Mouse (Mus musculus) heart, embryonic 16.5 days (tissue): ENCODE data around the gene L3mbtl4. TPM values are rescaled to one million over a fixed set of nuclear protein-coding genes. Genes with fewer than 3 reads are reported as not detected.

Experiments
- ATAC-seq: fragments of 200-750 bp; cut with Nextera tagmentation; replicated peaks from 2 replicates; pipeline ENCODE4 v1.8.0; 2017; ENCODE audit warnings: moderate number of reproducible peaks; ENCODE audit not compliant: insufficient read depth, low FRiP score; ENCODE audit errors: extremely low read depth
- H3K27ac ChIP-seq: fragments of 300-500 bp; sonication (generic); 2 replicates; pipeline ENCODE4 v1.5.1; 2014; ENCODE audit warnings: mild to moderate bottlenecking, low read length, control low read depth, moderate library complexity
- H3K27me3 ChIP-seq: fragments of 300-500 bp; sonication (generic); 2 replicates; pipeline ENCODE4 v1.6.1; 2014; ENCODE audit warnings: low read length, mixed read lengths; ENCODE audit not compliant: control insufficient read depth, insufficient read depth
- H3K36me3 ChIP-seq: fragments of 300-500 bp; sonication (generic); 2 replicates; pipeline ENCODE4 v1.6.1; 2014; ENCODE audit not compliant: control insufficient read depth, insufficient read depth
- H3K4me1 ChIP-seq: fragments of 300-500 bp; sonication (generic); 2 replicates; pipeline ENCODE4 v1.6.1; 2014; ENCODE audit warnings: low read length, mixed read lengths; ENCODE audit not compliant: control insufficient read depth, insufficient read depth
- H3K4me2 ChIP-seq: fragments of 300-500 bp; sonication (generic); 2 replicates; pipeline ENCODE4 v1.6.1; 2014; ENCODE audit warnings: low read depth, mild to moderate bottlenecking, control low read depth, low read length
- H3K4me3 ChIP-seq: fragments of 300-500 bp; sonication (generic); 2 replicates; pipeline ENCODE4 v1.5.1; 2014; ENCODE audit warnings: mild to moderate bottlenecking, control low read depth, low read length
- H3K9ac ChIP-seq: fragments of 300-500 bp; sonication (generic); 2 replicates; pipeline ENCODE4 v1.6.1; 2014; ENCODE audit warnings: low read length, control low read depth
- H3K9me3 ChIP-seq: fragments of 300-500 bp; sonication (generic); replicated peaks from 2 replicates; pipeline ENCODE4 v1.6.1; 2016; ENCODE audit warnings: low read length; ENCODE audit not compliant: control insufficient read depth
- WGBS: fragments of 180-500 bp; shearing (Covaris S2); extraction: QIAGEN DNeasy Blood & Tissue Kit; methylation state at CpG from one replicate; pipeline ENCODE4 v1.1.7; 2014; 5-methylcytosine and 5-hydroxymethylcytosine counted together
- polyA plus RNA-seq: library from polyadenylated mRNA; unstranded; fragments of >200 nt; fragmentation: Nextera tagmentation; extraction: Ambion mirVana; gene quantifications from 2 replicates; pipeline ENCODE4 v1.2.1, GENCODE M21; 2015

The L3mbtl4 gene
- polyA plus RNA-seq, 1 experiment from 2014 or later = not detected

- H3K4me3 ChIP-seq = no peak overlapping the region
- H3K27ac ChIP-seq = no peak overlapping the region
- ATAC-seq = no peak
- H3K9ac ChIP-seq = no peak overlapping the region
- no peaks in the 10 kb centered on the region for H3K27me3 ChIP-seq
- WGBS = 53% methylated on average over 8 of the region's 8 CpGs
- no peak overlapping the region for H3K4me2 ChIP-seq
- H3K9me3 ChIP-seq = no peaks in the 10 kb centered on the region
- no peaks in the 10 kb centered on the region for H3K4me1 ChIP-seq
- no peaks in the 10 kb centered on the region for H3K36me3 ChIP-seq
Measured at GRCm38 (mm10) chr17:68285119-68285782, 11.7 kb downstream of the L3mbtl4 start.

DNA sequence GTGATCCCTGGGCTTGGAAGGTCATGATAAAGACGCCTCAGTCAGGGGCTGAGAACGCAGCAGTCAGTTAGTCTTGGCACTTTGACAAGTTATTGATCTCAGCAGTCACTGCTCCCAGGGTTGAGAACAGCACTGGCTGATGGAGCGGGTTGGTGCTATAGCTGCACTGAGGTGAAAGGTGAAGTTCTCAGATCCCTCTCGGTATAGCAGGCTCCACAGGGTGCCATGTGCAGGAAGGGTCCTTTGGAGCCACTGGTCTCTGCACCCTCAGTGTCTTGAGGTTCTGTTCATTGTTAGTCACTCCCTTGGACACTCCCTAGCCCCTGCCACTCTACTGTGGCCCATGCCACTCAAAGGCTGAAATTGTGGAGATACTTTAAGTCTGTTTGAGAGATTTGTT lies 14.5 kb downstream of the L3mbtl4 start:
- H3K4me3 ChIP-seq = no peak overlapping the region
- no peak overlapping the region for H3K4me2 ChIP-seq
- no peak overlapping the region for H3K9ac ChIP-seq
- H3K36me3 ChIP-seq = no peaks in the 10 kb centered on the region
- no peak for ATAC-seq
- WGBS = 70% methylated on average over 4 of the region's 4 CpGs
- H3K27me3 ChIP-seq = no peaks in the 10 kb centered on the region
- no peaks in the 10 kb centered on the region for H3K9me3 ChIP-seq
- H3K27ac ChIP-seq = no peak overlapping the region
- H3K4me1 ChIP-seq = no peaks in the 10 kb centered on the region

GRCm38 (mm10) chr17:68288699-68289098 lies 15.1 kb downstream of the L3mbtl4 start:
- 79% methylated on average over 8 of the region's 8 CpGs for WGBS

DNA sequence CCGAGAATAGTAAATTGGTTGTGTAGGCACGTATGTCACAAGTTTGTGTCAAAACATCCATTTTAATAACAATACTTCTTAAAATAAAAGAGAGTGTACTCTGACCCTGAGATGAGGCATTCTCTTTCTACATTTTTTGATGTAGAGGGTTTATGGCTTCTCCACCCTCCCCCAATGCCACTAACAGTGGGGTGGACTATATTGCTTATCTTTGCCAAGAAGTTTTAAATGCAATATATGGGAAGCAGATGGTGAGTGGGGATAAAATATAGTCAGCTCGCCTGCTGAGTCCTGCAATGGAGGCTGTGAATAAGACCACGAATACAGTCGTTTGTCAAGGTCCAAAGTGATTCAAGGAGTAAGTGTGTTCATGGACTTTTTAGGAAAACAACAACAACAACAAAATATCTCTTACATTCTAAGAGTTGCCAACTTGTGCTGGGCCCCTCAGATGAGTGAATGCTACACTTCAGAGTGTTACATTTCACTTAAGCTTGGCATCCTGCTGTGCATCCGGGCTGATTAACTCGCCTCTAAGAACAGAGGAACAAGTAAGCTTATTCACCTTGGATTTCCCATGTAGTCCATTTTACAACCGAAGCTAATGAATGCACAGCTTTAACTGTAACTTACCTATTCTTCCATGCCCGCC lies 18.2 kb downstream of the L3mbtl4 start:
- no peaks in the 10 kb centered on the region for H3K27me3 ChIP-seq
- no peak for ATAC-seq
- H3K4me1 ChIP-seq = no peaks in the 10 kb centered on the region
- 63% methylated on average over 9 of the region's 9 CpGs for WGBS
- no peak overlapping the region for H3K4me2 ChIP-seq
- H3K4me3 ChIP-seq = no peak overlapping the region
- 0 out of 2 replicates have a peak, but pooled peaks cover 2% of the 10 kb centered on the region for H3K9me3 ChIP-seq
- no peak overlapping the region for H3K27ac ChIP-seq
- H3K9ac ChIP-seq = no peak overlapping the region
- H3K36me3 ChIP-seq = no peaks in the 10 kb centered on the region

More at GRCm38 (mm10) chr17:68288699-68289098, 15.1 kb downstream of the L3mbtl4 start:
- no peaks in the 10 kb centered on the region for H3K27me3 ChIP-seq
- no peaks in the 10 kb centered on the region for H3K9me3 ChIP-seq
- no peak overlapping the region for H3K27ac ChIP-seq
- H3K4me3 ChIP-seq = no peak overlapping the region
- no peaks in the 10 kb centered on the region for H3K36me3 ChIP-seq
- no peak for ATAC-seq
- H3K4me1 ChIP-seq = no peaks in the 10 kb centered on the region
- H3K4me2 ChIP-seq = no peak overlapping the region
- no peak overlapping the region for H3K9ac ChIP-seq

- Histone ChIP-seq H3K4me1 (no peaks in the 10 kb centered on the region), H3K27ac (no peak overlapping the region), H3K4me2 (no peak overlapping the region), H3K27me3 (no peaks in the 10 kb centered on the region), H3K4me3 (no peak overlapping the region), H3K36me3 (no peaks in the 10 kb centered on the region), H3K9ac (no peak overlapping the region), H3K9me3 (no peaks in the 10 kb centered on the region)
- no peak for ATAC-seq
- WGBS = 59% methylated on average over 6 of the region's 6 CpGs
Measured at GRCm38 (mm10) chr17:68308381-68308780, 34.8 kb downstream of the L3mbtl4 start.

DNA sequence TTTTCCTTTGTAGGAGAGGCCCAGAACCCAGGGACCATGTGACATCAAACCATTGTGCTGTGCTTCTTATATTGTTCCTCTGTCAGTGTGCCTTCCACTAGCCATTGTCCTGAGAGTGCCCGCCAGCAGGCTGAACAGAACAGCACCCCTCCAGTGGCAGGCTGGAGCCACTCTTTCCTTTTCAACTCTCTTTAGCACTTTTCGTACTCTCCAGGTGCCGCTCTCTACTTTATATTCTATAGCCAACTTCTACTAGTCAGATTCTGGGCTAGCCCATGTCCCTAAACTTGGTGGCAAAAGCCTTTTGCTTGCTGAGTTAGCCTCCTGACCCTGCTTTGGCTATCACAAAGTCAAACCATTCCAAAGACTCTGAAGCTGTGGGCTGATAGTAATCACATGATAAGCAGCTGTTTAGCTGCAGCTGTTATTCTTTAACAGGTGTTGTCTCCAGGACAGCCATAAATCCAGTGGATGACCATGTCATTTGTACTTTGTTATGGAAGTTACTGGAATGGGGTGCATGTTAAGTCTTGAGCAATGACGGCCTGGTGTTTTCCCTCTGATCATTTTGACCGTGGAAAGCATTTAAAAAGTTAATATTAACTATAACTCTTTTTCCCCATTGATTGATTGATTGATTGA lies 38.8 kb downstream of the L3mbtl4 start:
- H3K27me3 ChIP-seq = no peaks in the 10 kb centered on the region
- no peaks in the 10 kb centered on the region for H3K36me3 ChIP-seq
- ATAC-seq = no peak
- H3K4me1 ChIP-seq = no peaks in the 10 kb centered on the region
- no peak overlapping the region for H3K4me2 ChIP-seq
- H3K9ac ChIP-seq = no peak overlapping the region
- WGBS = 80% methylated on average over 5 of the region's 5 CpGs
- H3K4me3 ChIP-seq = no peak overlapping the region
- H3K27ac ChIP-seq = no peak overlapping the region
- H3K9me3 ChIP-seq = no peaks in the 10 kb centered on the region

- H3K4me1 ChIP-seq = no peaks in the 10 kb centered on the region
- ATAC-seq = no peak
- no peak overlapping the region for H3K27ac ChIP-seq
- no peaks in the 10 kb centered on the region for H3K9me3 ChIP-seq
- 64% methylated on average over 8 of the region's 8 CpGs for WGBS
- no peak overlapping the region for H3K4me3 ChIP-seq
- H3K4me2 ChIP-seq = no peak overlapping the region
- no peaks in the 10 kb centered on the region for H3K36me3 ChIP-seq
- H3K9ac ChIP-seq = no peak overlapping the region
- H3K27me3 ChIP-seq = no peaks in the 10 kb centered on the region
Measured at GRCm38 (mm10) chr17:68320940-68321339, 47.3 kb downstream of the L3mbtl4 start.

DNA sequence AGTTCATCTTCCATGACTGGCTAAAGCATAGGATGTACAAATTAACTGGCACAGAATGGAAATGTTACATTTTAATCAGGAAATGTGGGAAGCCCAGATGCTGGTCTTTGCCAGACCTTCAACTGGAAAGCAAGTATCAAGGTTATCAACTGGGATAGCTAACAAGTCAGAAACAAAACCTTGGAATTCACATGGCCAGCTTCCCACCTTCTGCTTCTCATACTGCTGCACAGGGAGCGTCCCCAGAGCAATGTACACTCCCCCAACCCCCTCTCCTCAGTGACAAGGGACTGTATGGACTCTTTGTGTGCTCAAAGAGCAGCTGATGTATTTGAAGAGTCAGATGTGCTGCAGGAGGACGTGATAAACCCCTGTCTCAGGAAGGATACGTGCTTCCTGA lies 49.0 kb downstream of the L3mbtl4 start:
- no peaks in the 10 kb centered on the region for H3K36me3 ChIP-seq
- H3K27me3 ChIP-seq = no peaks in the 10 kb centered on the region
- WGBS = 29% methylated on average over 3 of the region's 3 CpGs
- no peak overlapping the region for H3K4me3 ChIP-seq
- H3K9me3 ChIP-seq = no peaks in the 10 kb centered on the region
- no peaks in the 10 kb centered on the region for H3K4me1 ChIP-seq
- no peak overlapping the region for H3K4me2 ChIP-seq
- no peak for ATAC-seq
- H3K9ac ChIP-seq = no peak overlapping the region
- H3K27ac ChIP-seq = no peak overlapping the region

- no peaks in the 10 kb centered on the region for H3K4me1 ChIP-seq
- WGBS = 76% methylated on average over 5 of the region's 5 CpGs
- no peaks in the 10 kb centered on the region for H3K9me3 ChIP-seq
- ATAC-seq = no peak
- H3K4me3 ChIP-seq = no peak overlapping the region
- no peak overlapping the region for H3K9ac ChIP-seq
- no peak overlapping the region for H3K27ac ChIP-seq
- no peaks in the 10 kb centered on the region for H3K36me3 ChIP-seq
- no peak overlapping the region for H3K4me2 ChIP-seq
- no peaks in the 10 kb centered on the region for H3K27me3 ChIP-seq
Measured at GRCm38 (mm10) chr17:68332225-68332624, 58.6 kb downstream of the L3mbtl4 start.
